Mouse (Mus musculus) midbrain, embryonic 13.5 days (tissue): ENCODE results near the gene Fam110a. TPM values are rescaled to one million over a fixed set of nuclear protein-coding genes. Genes with fewer than 3 reads are reported as not detected.

ENCODE experiments used
- ATAC-seq: fragments of 200-750 bp; cut with Nextera tagmentation; 2 replicates; pipeline ENCODE4 v1.8.0; 2017; ENCODE audit warnings: mild to moderate bottlenecking, moderate TSS enrichment, moderate library complexity
- H3K27ac ChIP-seq: fragments of 300-500 bp; sonication (generic); 2 replicates; pipeline ENCODE4 v1.5.1; 2015; ENCODE audit warnings: inconsistent platforms, mild to moderate bottlenecking, moderate library complexity
- H3K27me3 ChIP-seq: fragments of 300-500 bp; sonication (generic); 2 replicates; pipeline ENCODE4 v1.6.1; 2015; ENCODE audit warnings: mild to moderate bottlenecking, inconsistent platforms
- H3K36me3 ChIP-seq: fragments of 300-500 bp; sonication (generic); 2 replicates; pipeline ENCODE4 v1.6.1; 2015; ENCODE audit warnings: mild to moderate bottlenecking, inconsistent platforms
- H3K4me1 ChIP-seq: fragments of 300-500 bp; sonication (generic); replicated peaks from 2 replicates; pipeline ENCODE4 v1.6.1; 2015; ENCODE audit warnings: inconsistent platforms
- H3K4me2 ChIP-seq: fragments of 300-500 bp; sonication (generic); replicated peaks from 2 replicates; pipeline ENCODE4 v1.6.1; 2015; ENCODE audit warnings: moderate library complexity, mild to moderate bottlenecking, inconsistent platforms
- H3K4me3 ChIP-seq: fragments of 300-500 bp; sonication (generic); replicated peaks from 2 replicates; pipeline ENCODE4 v1.5.1; 2015; ENCODE audit warnings: mild to moderate bottlenecking, inconsistent platforms
- H3K9ac ChIP-seq: fragments of 300-500 bp; sonication (generic); replicated peaks from 2 replicates; pipeline ENCODE4 v1.6.1; 2015; ENCODE audit warnings: mild to moderate bottlenecking, inconsistent platforms
- H3K9me3 ChIP-seq: fragments of 300-500 bp; sonication (generic); 2 replicates; pipeline ENCODE4 v1.6.1; 2016; ENCODE audit warnings: mild to moderate bottlenecking, inconsistent platforms
- WGBS: fragments of 180-500 bp; shearing (Covaris S2); methylation state at CpG from one replicate; pipeline ENCODE4 v1.1.7; 2015; 5-methylcytosine and 5-hydroxymethylcytosine counted together
- polyA plus RNA-seq: library from polyadenylated mRNA; unstranded; fragments of >200 nt; fragmentation: Nextera tagmentation; extraction: Ambion mirVana; gene quantifications from 2 replicates; pipeline ENCODE4 v1.2.1, GENCODE M21; 2015

Gene Fam110a
- polyA plus RNA-seq, 1 experiment from 2014 or later: 97.3 TPM

- 85% methylated on average over 7 of the region's 7 CpGs for WGBS
- Histone ChIP-seq H3K4me1 (no peaks in the 10 kb centered on the region), H3K9ac (no peak overlapping the region), H3K9me3 (no peaks in the 10 kb centered on the region), H3K27me3 (no peaks in the 10 kb centered on the region), H3K4me2 (no peak overlapping the region), H3K36me3 (no peaks in the 10 kb centered on the region), H3K27ac (no peak overlapping the region), H3K4me3 (no peak overlapping the region)
- ATAC-seq: no peak
These were observed 31.7 kb downstream of the Fam110a start for GRCm38 (mm10) chr2:151948311-151948710.

DNA sequence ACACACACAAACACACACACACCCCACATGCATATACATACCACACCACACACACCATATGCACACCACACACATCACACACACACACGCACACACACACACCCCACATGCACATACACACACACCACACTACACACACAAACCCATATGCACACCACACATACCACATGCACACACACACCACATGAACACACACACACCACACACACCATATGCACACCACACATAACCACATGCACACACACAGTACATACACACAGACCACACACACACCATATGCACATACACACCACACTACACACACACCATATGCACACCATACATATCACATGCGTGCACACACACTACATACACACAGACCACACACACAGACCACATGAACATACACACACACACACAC lies 32.4 kb downstream of the Fam110a start:
- H3K9me3 ChIP-seq: no peaks in the 10 kb centered on the region
- 93% methylated on average over 2 of the region's 2 CpGs for WGBS
- no peaks in the 10 kb centered on the region for H3K27me3 ChIP-seq
- H3K4me3 ChIP-seq: no peak overlapping the region
- no peaks in the 10 kb centered on the region for H3K36me3 ChIP-seq
- no peak overlapping the region for H3K27ac ChIP-seq
- peak; percentile 29; the same call in 1 of the 2 replicates for ATAC-seq
- H3K4me2 ChIP-seq: no peak overlapping the region
- no peak overlapping the region for H3K9ac ChIP-seq
- H3K4me1 ChIP-seq: no peaks in the 10 kb centered on the region

GRCm38 (mm10) chr2:151944106-151944505 lies 35.9 kb downstream of the Fam110a start:
- no peak overlapping the region for H3K4me3 ChIP-seq
- 54% methylated on average over 2 of the region's 2 CpGs for WGBS
- no peaks in the 10 kb centered on the region for H3K36me3 ChIP-seq
- H3K9ac ChIP-seq: no peak overlapping the region
- H3K27me3 ChIP-seq: no peaks in the 10 kb centered on the region
- H3K27ac ChIP-seq: no peak overlapping the region
- H3K4me2 ChIP-seq: no peak overlapping the region
- no peaks in the 10 kb centered on the region for H3K4me1 ChIP-seq
- no peak for ATAC-seq
- H3K9me3 ChIP-seq: no peaks in the 10 kb centered on the region

DNA sequence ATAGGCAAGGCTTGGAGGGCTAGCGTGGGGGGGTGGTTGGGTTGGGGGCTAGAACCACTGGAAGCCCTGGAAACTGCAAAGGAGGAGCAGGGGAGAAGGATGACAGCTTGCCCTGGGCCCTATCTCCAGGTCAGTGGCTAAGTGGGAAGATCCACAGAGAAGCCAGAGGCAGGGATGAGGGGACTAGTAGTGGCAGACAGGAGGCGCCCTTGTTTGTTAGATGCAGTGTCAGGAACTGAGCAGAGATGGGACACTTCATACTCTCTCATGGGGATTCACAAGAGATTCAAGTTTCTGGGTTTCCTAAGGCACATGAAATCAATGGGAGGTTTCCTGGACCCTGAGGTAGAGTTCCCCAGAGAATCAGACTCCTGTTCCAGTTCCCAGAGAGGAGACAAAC lies 38.8 kb downstream of the Fam110a start:
- no peak overlapping the region for H3K4me3 ChIP-seq

GRCm38 (mm10) chr2:151939651-151940420 lies 40.2 kb downstream of the Fam110a start:
- Histone ChIP-seq H3K36me3 (no peaks in the 10 kb centered on the region), H3K4me2 (no peak overlapping the region), H3K4me3 (no peak overlapping the region), H3K9me3 (no peaks in the 10 kb centered on the region), H3K27me3 (no peaks in the 10 kb centered on the region), H3K4me1 (peaks cover 7% of the 10 kb centered on the region; the same call in 1 of the 2 replicates), H3K9ac (no peak overlapping the region), H3K27ac (no peak overlapping the region)
- no peak for ATAC-seq
- whole genome bisulfite sequencing: 77% methylated on average over 5 of the region's 5 CpGs

More for the DNA sequence above, 38.8 kb downstream of the Fam110a start:
- no peak overlapping the region for H3K9ac ChIP-seq
- no peak for ATAC-seq
- no peaks in the 10 kb centered on the region for H3K9me3 ChIP-seq
- no peaks in the 10 kb centered on the region for H3K27me3 ChIP-seq
- no peak overlapping the region for H3K4me2 ChIP-seq
- 40% methylated on average over 2 of the region's 2 CpGs for WGBS
- H3K36me3 ChIP-seq: no peaks in the 10 kb centered on the region
- peaks cover 7% of the 10 kb centered on the region; the same call in 1 of the 2 replicates for H3K4me1 ChIP-seq
- H3K27ac ChIP-seq: no peak overlapping the region

DNA sequence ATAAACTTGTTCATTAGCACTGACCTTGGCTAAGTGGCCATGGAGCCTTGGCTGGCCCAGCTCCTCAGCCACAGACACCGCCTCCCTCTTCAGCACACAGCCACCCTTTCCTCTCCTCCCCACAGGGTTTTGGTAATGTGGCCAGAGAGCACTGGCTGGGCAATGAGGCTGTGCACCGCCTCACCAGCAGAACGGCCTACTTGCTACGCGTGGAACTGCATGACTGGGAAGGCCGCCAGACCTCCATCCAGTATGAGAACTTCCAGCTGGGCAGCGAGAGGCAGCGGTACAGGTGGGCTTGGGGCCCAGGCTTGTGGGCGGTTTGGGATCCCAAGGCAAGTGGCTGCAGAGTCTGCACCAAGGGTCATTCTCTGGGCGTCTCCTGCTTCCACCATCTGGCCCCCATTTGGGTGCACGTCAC lies 41.2 kb downstream of the Fam110a start:
- H3K4me2 ChIP-seq: no peak overlapping the region
- H3K9me3 ChIP-seq: no peaks in the 10 kb centered on the region
- no peak for ATAC-seq
- H3K9ac ChIP-seq: no peak overlapping the region
- WGBS: 74% methylated on average over 11 of the region's 11 CpGs
- no peak overlapping the region for H3K27ac ChIP-seq
- H3K4me1 ChIP-seq: peaks cover 7% of the 10 kb centered on the region; the same call in 1 of the 2 replicates
- no peak overlapping the region for H3K4me3 ChIP-seq
- no peaks in the 10 kb centered on the region for H3K36me3 ChIP-seq
- no peaks in the 10 kb centered on the region for H3K27me3 ChIP-seq

DNA sequence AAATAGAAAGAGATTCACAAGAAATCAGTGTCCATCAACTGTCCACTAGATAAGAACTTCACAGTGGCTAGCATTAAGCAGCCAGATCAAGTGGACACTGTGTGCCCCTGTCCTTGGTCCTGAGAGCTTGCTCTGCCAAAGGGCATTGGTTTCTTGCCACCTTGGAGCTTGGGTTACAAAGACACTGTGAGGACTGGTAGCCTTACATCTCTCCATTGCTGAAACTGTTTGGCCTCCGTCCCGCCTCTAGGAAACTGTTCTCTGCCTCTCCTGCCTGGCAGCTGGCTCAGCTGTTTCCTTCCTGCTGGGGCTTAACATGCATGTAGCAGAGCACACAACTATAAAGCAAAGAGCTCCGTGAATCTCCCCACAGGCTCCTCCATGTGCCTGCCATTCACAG lies 42.1 kb downstream of the Fam110a start:
- Histone ChIP-seq H3K27ac (no peak overlapping the region), H3K4me1 (peaks cover 7% of the 10 kb centered on the region; the same call in 1 of the 2 replicates), H3K36me3 (no peaks in the 10 kb centered on the region), H3K27me3 (no peaks in the 10 kb centered on the region), H3K4me3 (no peak overlapping the region), H3K9ac (no peak overlapping the region), H3K9me3 (no peaks in the 10 kb centered on the region), H3K4me2 (no peak overlapping the region)
- ATAC-seq: no peak
- WGBS: 55% methylated on average over 3 of the region's 3 CpGs

- no peak overlapping the region for H3K4me3 ChIP-seq
- no peak overlapping the region for H3K27ac ChIP-seq
- 34% methylated on average over 7 of the region's 7 CpGs for WGBS
- no peaks in the 10 kb centered on the region for H3K9me3 ChIP-seq
- no peaks in the 10 kb centered on the region for H3K4me1 ChIP-seq
- no peaks in the 10 kb centered on the region for H3K27me3 ChIP-seq
- no peaks in the 10 kb centered on the region for H3K36me3 ChIP-seq
- H3K4me2 ChIP-seq: no peak overlapping the region
- no peak overlapping the region for H3K9ac ChIP-seq
- ATAC-seq: peak; percentile 61
These were observed 49.5 kb downstream of the Fam110a start for GRCm38 (mm10) chr2:151930389-151931074.

GRCm38 (mm10) chr2:151927103-151927502 lies 52.9 kb downstream of the Fam110a start:
- Histone ChIP-seq H3K4me2 (no peak overlapping the region), H3K4me3 (no peak overlapping the region), H3K27ac (no peak overlapping the region), H3K4me1 (no peaks in the 10 kb centered on the region), H3K9me3 (no peaks in the 10 kb centered on the region), H3K9ac (no peak overlapping the region; the same call in 1 of the 2 replicates), H3K36me3 (no peaks in the 10 kb centered on the region), H3K27me3 (no peaks in the 10 kb centered on the region)
- ATAC-seq: no peak
- 96% methylated on average over 11 of the region's 11 CpGs for WGBS

DNA sequence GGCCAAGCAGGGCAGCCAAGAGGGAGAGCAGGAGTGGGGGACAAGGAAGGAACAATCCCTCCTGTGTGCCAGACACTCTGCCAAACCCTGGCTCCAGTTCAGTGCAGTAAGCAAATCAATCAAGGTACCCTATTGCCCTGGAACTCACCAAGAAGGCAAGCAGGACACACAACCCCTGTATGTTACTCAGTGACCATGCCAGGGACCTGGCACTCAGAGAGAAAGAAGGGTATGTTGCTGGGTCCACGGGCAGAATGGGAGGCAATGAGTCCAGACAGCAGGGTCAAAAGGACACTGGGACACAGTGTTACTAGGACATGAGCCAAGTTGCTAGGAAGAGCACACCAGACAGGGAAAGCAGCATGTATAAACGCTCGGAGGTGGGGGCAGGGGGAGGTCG lies 54.3 kb downstream of the Fam110a start:
- no peaks in the 10 kb centered on the region for H3K9me3 ChIP-seq
- no peak overlapping the region for H3K27ac ChIP-seq
- no peaks in the 10 kb centered on the region for H3K27me3 ChIP-seq
- no peak overlapping the region for H3K9ac ChIP-seq
- H3K4me3 ChIP-seq: no peak overlapping the region
- H3K4me1 ChIP-seq: peaks cover 6% of the 10 kb centered on the region; the same call in 1 of the 2 replicates
- WGBS: 72% methylated on average over 4 of the region's 4 CpGs
- ATAC-seq: no peak
- H3K36me3 ChIP-seq: no peaks in the 10 kb centered on the region
- no peak overlapping the region for H3K4me2 ChIP-seq

DNA sequence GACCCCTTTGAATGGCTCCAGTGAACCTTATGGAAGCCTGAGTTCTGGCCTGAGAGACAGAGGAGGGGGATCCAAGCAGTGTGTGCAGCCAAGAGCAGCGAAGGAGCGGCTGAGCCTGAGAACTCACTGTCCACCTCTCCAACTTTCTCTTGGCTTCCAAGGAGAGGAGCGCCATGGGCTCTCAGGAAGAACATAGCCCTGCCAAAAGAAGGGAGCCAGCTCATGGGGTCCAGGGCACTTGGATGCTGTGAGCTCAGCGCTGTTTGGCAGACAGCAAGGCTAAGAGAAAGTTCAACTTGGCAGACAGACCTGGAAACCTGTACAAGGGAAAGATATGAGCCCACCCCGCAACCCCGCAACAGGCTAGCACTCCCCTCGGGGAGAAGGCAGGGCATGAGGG lies 55.7 kb downstream of the Fam110a start:
- Histone ChIP-seq H3K27me3 (no peaks in the 10 kb centered on the region), H3K4me3 (no peak overlapping the region), H3K9me3 (no peaks in the 10 kb centered on the region), H3K27ac (no peak overlapping the region), H3K4me2 (no peak overlapping the region), H3K36me3 (no peaks in the 10 kb centered on the region), H3K9ac (no peak overlapping the region), H3K4me1 (peaks cover 6% of the 10 kb centered on the region; the same call in 1 of the 2 replicates)
- 66% methylated on average over 7 of the region's 7 CpGs for WGBS
- no peak for ATAC-seq

DNA sequence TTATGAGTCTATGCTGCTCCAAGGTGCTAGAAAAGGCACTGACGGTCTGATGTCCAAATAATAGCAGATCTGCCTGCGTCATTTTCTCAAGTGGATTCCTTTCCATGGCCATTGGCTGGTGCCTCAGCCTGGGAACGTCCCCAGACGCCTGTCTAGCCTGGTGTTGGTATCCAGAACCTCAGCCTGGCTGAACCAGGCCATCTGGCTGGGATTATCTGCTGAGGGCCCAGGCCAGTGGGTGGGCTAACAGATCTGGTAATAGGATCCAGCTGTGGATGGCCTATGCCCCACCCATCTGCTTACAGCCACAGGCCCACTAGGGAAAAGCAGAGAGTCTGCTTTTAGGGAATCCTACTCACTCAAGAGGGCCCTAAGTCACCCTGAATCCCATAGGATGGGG lies 58.4 kb downstream of the Fam110a start:
- ATAC-seq: peak; percentile 46; the same call in 1 of the 2 replicates
- no peaks in the 10 kb centered on the region for H3K36me3 ChIP-seq
- H3K9me3 ChIP-seq: no peaks in the 10 kb centered on the region
- peaks cover 6% of the 10 kb centered on the region; the same call in 1 of the 2 replicates for H3K4me1 ChIP-seq
- no peaks in the 10 kb centered on the region for H3K27me3 ChIP-seq
- 52% methylated on average over 4 of the region's 4 CpGs for WGBS
- no peak overlapping the region for H3K9ac ChIP-seq
- H3K27ac ChIP-seq: no peak overlapping the region
- no peak overlapping the region for H3K4me2 ChIP-seq
- H3K4me3 ChIP-seq: no peak overlapping the region
